Mouse (Mus musculus): ENCODE measurements around the gene Ncl. TPM values are rescaled to one million over a fixed set of nuclear protein-coding genes. Genes with fewer than 3 reads are reported as not detected.

Gene Ncl
- polyA plus RNA-seq, 1 experiment from 2014 or later, result 198 TPM

- H3K4me1 ChIP-seq (replicated peaks), result peaks cover 55% of the 10 kb centered on the region
- peak overlapping the region; percentile 80 for H3K27ac ChIP-seq (replicated peaks)
Measured at GRCm38 (mm10) chr1:86359798-86360179, 589 bp upstream of the Ncl start.

DNA sequence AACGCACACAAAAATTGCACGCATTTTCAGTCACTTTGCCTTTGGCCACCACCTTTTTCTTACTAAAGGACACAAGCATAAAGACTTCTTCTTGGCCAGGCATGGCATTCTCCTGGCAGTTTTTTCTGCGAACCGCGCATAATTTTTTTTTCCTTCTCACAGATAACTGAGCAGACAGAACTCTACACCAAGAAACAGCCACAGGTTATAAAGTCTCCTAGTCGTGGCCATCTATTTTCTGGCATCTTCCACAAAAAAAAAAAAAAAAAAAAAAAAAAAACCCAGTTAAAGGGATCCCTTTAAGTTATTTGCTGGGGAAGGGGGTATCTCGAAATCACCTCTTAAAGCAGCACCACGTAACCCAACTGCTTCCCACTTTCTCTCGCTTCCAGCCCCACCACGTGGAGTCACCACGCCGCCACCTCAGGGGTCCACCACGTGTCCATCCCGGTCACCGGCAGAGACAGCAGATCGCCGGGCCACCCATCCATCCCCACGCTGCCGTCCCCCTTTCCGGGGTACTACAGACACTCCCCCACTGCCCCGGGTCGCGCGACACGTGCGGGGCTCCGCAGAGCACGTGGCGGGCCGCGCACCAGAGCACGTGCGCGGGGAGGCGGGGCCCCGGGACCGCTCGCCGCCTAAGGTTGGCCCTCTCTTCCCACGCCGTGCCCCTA is 833 bp downstream of the Ncl start:
- H3K9ac ChIP-seq, result peak overlapping the region; percentile 90
- H3K4me2 ChIP-seq, result peak overlapping the region; percentile 94
- peaks cover 49% of the 10 kb centered on the region for H3K4me1 ChIP-seq (replicated peaks)
- H3K9me3 ChIP-seq (replicated peaks), result no peaks in the 10 kb centered on the region
- H3K27me3 ChIP-seq, result no peaks in the 10 kb centered on the region
- under 1% methylated on average over 41 of the region's 41 CpGs for WGBS (ENCODE audit: insufficient replicate concordance)
- peak overlapping the region; percentile 98 for H3K27ac ChIP-seq (replicated peaks)
- H3K4me3 ChIP-seq (replicated peaks), result peak overlapping the region; percentile 96
- H3K36me3 ChIP-seq (replicated peaks), result peaks cover 44% of the 10 kb centered on the region
- ATAC-seq (ENCODE audit: insufficient read depth), result peak; percentile 23

More at GRCm38 (mm10) chr1:86359798-86360179, 589 bp upstream of the Ncl start:
- WGBS (ENCODE audit: insufficient replicate concordance), result 0% methylated on average over 26 of the region's 26 CpGs
- peaks cover 30% of the 10 kb centered on the region for H3K36me3 ChIP-seq (replicated peaks)
- peak overlapping the region; percentile 94 for H3K4me2 ChIP-seq
- H3K27me3 ChIP-seq, result no peaks in the 10 kb centered on the region
- peak overlapping the region; percentile 71 for H3K9ac ChIP-seq
- peak; percentile 12 for ATAC-seq (ENCODE audit: insufficient read depth)
- no peaks in the 10 kb centered on the region for H3K9me3 ChIP-seq (replicated peaks)
- H3K4me3 ChIP-seq (replicated peaks), result peak overlapping the region; percentile 96

DNA sequence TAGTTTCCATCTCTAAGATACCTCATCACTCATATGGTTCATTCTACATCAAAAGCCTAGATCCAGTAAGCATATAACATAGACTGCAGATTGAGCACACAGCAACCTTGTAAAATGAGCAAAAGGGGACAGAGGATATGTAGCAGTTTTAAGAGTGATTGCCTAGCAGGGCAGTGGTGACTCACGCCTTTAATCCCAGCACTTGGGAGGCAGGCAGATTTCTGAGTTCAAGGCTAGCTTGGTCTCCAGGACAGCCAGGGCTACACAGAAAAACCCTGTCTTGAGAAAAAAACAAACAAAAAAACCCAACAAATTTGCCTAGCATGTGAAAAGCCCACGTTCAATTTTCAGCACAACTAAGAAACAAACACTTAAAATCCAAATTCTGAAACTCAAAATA is 5.0 kb downstream of the Ncl start:
- Histone ChIP-seq H3K4me2 (no peak overlapping the region), H3K36me3 (replicated peaks) (peaks cover 84% of the 10 kb centered on the region)

DNA sequence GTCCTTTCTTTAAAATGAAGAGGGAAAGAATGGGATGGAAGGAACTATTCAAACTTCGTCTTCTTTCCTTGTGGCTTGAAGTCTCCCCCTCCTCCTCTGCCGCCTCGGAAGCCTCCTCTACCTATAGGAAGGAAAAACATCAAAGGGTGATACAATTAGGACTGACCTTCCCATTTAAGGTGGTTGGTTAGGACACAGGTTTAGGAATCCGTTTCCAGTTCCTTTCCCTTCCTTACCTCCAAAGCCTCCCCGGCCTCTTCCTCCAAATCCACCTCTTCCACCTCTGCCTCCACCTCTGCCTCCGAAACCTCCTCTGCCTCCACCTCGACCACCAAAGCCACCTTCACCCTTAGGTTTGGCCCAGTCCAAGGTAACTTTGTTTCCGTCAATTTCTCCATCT is 8.6 kb downstream of the Ncl start:
- H3K27ac ChIP-seq (replicated peaks), result no peak overlapping the region
- peaks cover 92% of the 10 kb centered on the region for H3K36me3 ChIP-seq (replicated peaks)
- no peak overlapping the region for H3K9ac ChIP-seq
- H3K9me3 ChIP-seq (replicated peaks), result no peaks in the 10 kb centered on the region
- H3K4me1 ChIP-seq (replicated peaks), result no peaks in the 10 kb centered on the region
- no peak overlapping the region for H3K4me3 ChIP-seq (replicated peaks)
- ATAC-seq (ENCODE audit: insufficient read depth), result no peak
- WGBS (ENCODE audit: insufficient replicate concordance), result 76% methylated on average over 8 of the region's 8 CpGs
- H3K4me2 ChIP-seq, result no peak overlapping the region
- H3K27me3 ChIP-seq, result no peaks in the 10 kb centered on the region

More for the DNA sequence above, 5.0 kb downstream of the Ncl start:
- Histone ChIP-seq H3K9me3 (replicated peaks) (no peaks in the 10 kb centered on the region), H3K4me1 (replicated peaks) (peaks cover 19% of the 10 kb centered on the region), H3K27ac (replicated peaks) (no peak overlapping the region), H3K9ac (no peak overlapping the region), H3K27me3 (no peaks in the 10 kb centered on the region), H3K4me3 (replicated peaks) (no peak overlapping the region)
- 78% methylated on average over 2 of the region's 2 CpGs for WGBS (ENCODE audit: insufficient replicate concordance)
- ATAC-seq (ENCODE audit: insufficient read depth), result no peak

GRCm38 (mm10) chr1:86349696-86350095 is 9.5 kb downstream of the Ncl start:
- Histone ChIP-seq H3K4me3 (replicated peaks) (no peak overlapping the region), H3K27ac (replicated peaks) (no peak overlapping the region), H3K4me1 (replicated peaks) (no peaks in the 10 kb centered on the region), H3K4me2 (no peak overlapping the region), H3K27me3 (no peaks in the 10 kb centered on the region), H3K9me3 (replicated peaks) (no peaks in the 10 kb centered on the region), H3K9ac (no peak overlapping the region), H3K36me3 (replicated peaks) (peaks cover 83% of the 10 kb centered on the region)
- WGBS (ENCODE audit: insufficient replicate concordance), result 77% methylated on average over 1 of the region's 1 CpGs
- ATAC-seq (ENCODE audit: insufficient read depth), result no peak

- H3K4me2 ChIP-seq, result no peak overlapping the region
- no peak overlapping the region for H3K9ac ChIP-seq
- no peak overlapping the region for H3K27ac ChIP-seq (replicated peaks)
- H3K36me3 ChIP-seq (replicated peaks), result peaks cover 78% of the 10 kb centered on the region
- no peaks in the 10 kb centered on the region for H3K27me3 ChIP-seq
- H3K4me3 ChIP-seq (replicated peaks), result no peak overlapping the region
- ATAC-seq (ENCODE audit: insufficient read depth), result no peak
- no peaks in the 10 kb centered on the region for H3K9me3 ChIP-seq (replicated peaks)
- 89% methylated on average over 3 of the region's 3 CpGs for WGBS (ENCODE audit: insufficient replicate concordance)
- no peaks in the 10 kb centered on the region for H3K4me1 ChIP-seq (replicated peaks)
Measured at GRCm38 (mm10) chr1:86349201-86349600, 10.0 kb downstream of the Ncl start.

GRCm38 (mm10) chr1:86348801-86349200 is 10.4 kb downstream of the Ncl start:
- H3K4me3 ChIP-seq (replicated peaks), result no peak overlapping the region
- H3K4me2 ChIP-seq, result no peak overlapping the region
- no peak for ATAC-seq (ENCODE audit: insufficient read depth)
- H3K27me3 ChIP-seq, result no peaks in the 10 kb centered on the region
- H3K9me3 ChIP-seq (replicated peaks), result no peaks in the 10 kb centered on the region
- H3K27ac ChIP-seq (replicated peaks), result no peak overlapping the region
- WGBS (ENCODE audit: insufficient replicate concordance), result 71% methylated on average over 4 of the region's 4 CpGs
- H3K36me3 ChIP-seq (replicated peaks), result peaks cover 74% of the 10 kb centered on the region
- H3K9ac ChIP-seq, result no peak overlapping the region
- no peaks in the 10 kb centered on the region for H3K4me1 ChIP-seq (replicated peaks)

DNA sequence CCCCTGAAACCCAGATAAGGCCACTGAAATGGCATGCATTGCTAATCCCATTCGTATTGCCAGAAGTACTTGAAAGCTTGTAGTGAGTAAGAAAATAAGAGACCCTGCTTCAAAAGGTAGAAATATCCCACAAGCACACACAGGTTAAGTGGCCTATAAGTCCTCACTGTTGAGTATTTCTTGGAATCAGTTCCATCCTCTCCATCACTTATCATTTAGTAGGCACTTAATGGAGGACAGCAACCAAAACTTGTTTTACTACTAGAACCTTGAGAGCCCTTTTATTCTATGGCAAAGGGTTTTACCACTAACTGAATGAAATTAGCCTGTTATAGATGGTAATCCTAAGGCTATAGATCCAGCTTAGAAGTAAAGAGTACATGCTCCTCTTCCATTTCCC is 11.1 kb downstream of the Ncl start:
- 63% methylated on average over 1 of the region's 1 CpGs for WGBS (ENCODE audit: insufficient replicate concordance)
- ATAC-seq (ENCODE audit: insufficient read depth), result no peak

GRCm38 (mm10) chr1:86347716-86348045 is 11.5 kb downstream of the Ncl start:
- Histone ChIP-seq H3K27ac (replicated peaks) (no peak overlapping the region), H3K4me2 (no peak overlapping the region), H3K27me3 (no peaks in the 10 kb centered on the region), H3K4me3 (replicated peaks) (no peak overlapping the region), H3K9ac (no peak overlapping the region), H3K9me3 (replicated peaks) (no peaks in the 10 kb centered on the region), H3K36me3 (replicated peaks) (peaks cover 64% of the 10 kb centered on the region), H3K4me1 (replicated peaks) (no peaks in the 10 kb centered on the region)
- no peak for ATAC-seq (ENCODE audit: insufficient read depth)
- WGBS (ENCODE audit: insufficient replicate concordance), result 77% methylated on average over 1 of the region's 1 CpGs

More for the DNA sequence above, 11.1 kb downstream of the Ncl start:
- no peaks in the 10 kb centered on the region for H3K27me3 ChIP-seq
- no peaks in the 10 kb centered on the region for H3K4me1 ChIP-seq (replicated peaks)
- H3K9me3 ChIP-seq (replicated peaks), result no peaks in the 10 kb centered on the region
- H3K36me3 ChIP-seq (replicated peaks), result peaks cover 67% of the 10 kb centered on the region
- H3K4me2 ChIP-seq, result no peak overlapping the region
- no peak overlapping the region for H3K9ac ChIP-seq
- H3K4me3 ChIP-seq (replicated peaks), result no peak overlapping the region
- no peak overlapping the region for H3K27ac ChIP-seq (replicated peaks)

DNA sequence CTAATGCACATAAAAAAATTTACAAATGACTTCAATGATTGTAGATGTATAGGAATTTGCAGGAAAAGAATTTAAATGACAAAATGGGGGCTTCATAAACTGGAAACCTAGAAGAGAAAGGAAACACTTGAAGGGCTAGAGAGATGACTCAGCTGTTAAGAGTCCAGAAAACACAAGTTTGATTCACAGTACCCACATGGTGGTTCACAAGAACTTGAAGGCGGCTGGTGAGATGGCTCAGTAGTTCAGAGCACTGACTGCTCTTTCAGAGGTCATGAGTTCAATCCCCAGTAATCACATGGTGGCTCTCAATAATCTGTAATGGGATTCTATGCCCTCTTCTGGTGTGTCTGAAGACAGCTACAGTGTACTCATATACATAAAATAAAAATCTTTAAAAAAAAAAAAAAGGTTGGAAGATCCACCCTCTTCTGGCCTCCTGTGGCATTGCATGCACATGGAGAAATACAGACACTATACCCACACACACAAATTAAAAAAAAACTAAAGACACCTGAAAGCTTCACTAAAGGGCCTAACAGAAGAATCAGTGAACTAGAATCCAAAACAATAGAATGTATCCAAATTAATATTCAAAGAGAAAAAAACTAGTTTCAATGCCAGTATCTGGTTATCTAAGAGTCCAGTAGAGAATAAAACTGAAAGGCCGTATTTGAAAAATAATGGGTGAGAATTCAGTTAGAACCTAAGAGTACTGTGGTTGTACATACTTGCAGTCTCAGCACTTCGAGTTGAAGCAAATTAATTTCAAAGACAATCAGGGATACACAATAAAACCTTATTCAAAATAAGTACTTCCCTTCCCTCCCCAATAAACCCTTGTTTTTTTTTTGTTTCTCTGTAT is 12.1 kb downstream of the Ncl start:
- 66% methylated on average over 3 of the region's 3 CpGs for WGBS (ENCODE audit: insufficient replicate concordance)
- Histone ChIP-seq H3K36me3 (replicated peaks) (peaks cover 59% of the 10 kb centered on the region), H3K9ac (no peak overlapping the region), H3K4me2 (no peak overlapping the region), H3K4me1 (replicated peaks) (no peaks in the 10 kb centered on the region), H3K9me3 (replicated peaks) (no peaks in the 10 kb centered on the region), H3K27me3 (no peaks in the 10 kb centered on the region), H3K4me3 (replicated peaks) (no peak overlapping the region), H3K27ac (replicated peaks) (no peak overlapping the region)
- ATAC-seq (ENCODE audit: insufficient read depth), result no peak

- H3K4me2 ChIP-seq, result no peak overlapping the region
- no peaks in the 10 kb centered on the region for H3K27me3 ChIP-seq
- ATAC-seq (ENCODE audit: insufficient read depth), result no peak
- no peaks in the 10 kb centered on the region for H3K9me3 ChIP-seq (replicated peaks)
- H3K9ac ChIP-seq, result no peak overlapping the region
- 82% methylated on average over 4 of the region's 4 CpGs for WGBS (ENCODE audit: insufficient replicate concordance)
- no peak overlapping the region for H3K4me3 ChIP-seq (replicated peaks)
- no peak overlapping the region for H3K27ac ChIP-seq (replicated peaks)
- peaks cover 47% of the 10 kb centered on the region for H3K36me3 ChIP-seq (replicated peaks)
- H3K4me1 ChIP-seq (replicated peaks), result no peaks in the 10 kb centered on the region
Measured at GRCm38 (mm10) chr1:86345956-86346355, 13.2 kb downstream of the Ncl start.

Measured in liver, embryonic 15.5 days (tissue).